Mouse (Mus musculus) MN1 (cell line): Measurements from ENCODE around the gene Zfp113.
A peak's percentile ranks its signal among the peaks of the same experiment; 100 is the strongest.
"Not testable (repeated sequence)": the region's sequence is repeated elsewhere in the genome, so short reads cannot be mapped to it uniquely, and the experiment has no call there.

Experiments
- DNase-seq: peaks from one replicate; pipeline ENCODE4 v3.0.0-alpha.2; 2016; ENCODE audit warnings: low spot score

Gene Zfp113

GRCm38 (mm10) chr5:138137935-138138549, 17.5 kb downstream of the Zfp113 start:
- peak; percentile 78 for DNase-seq

- no peak for DNase-seq
These were observed 18.3 kb downstream of the Zfp113 start for GRCm38 (mm10) chr5:138137257-138137656.

- DNase-seq: no peak
These were observed 23.0 kb downstream of the Zfp113 start for GRCm38 (mm10) chr5:138132425-138133064.

GRCm38 (mm10) chr5:138118041-138118440, 37.5 kb downstream of the Zfp113 start:
- DNase-seq: no peak

- DNase-seq: peak; percentile 46
These were observed 38.1 kb downstream of the Zfp113 start for GRCm38 (mm10) chr5:138117199-138118015.

- peak; percentile 95 for DNase-seq
These were observed 39.0 kb downstream of the Zfp113 start, which contains the start of gene Zscan21 for GRCm38 (mm10) chr5:138116255-138117198. TSS of gene Zscan21 (plus strand) at chr5:138116903.

- not testable (repeated sequence) for DNase-seq
These were observed 45.6 kb downstream of the Zfp113 start for GRCm38 (mm10) chr5:138109847-138110396.

- no peak for DNase-seq
These were observed 48.4 kb downstream of the Zfp113 start for GRCm38 (mm10) chr5:138107130-138107529.

- no peak for DNase-seq
These were observed 50.6 kb downstream of the Zfp113 start for GRCm38 (mm10) chr5:138104976-138105375.

GRCm38 (mm10) chr5:138094474-138094873, 61.1 kb downstream of the Zfp113 start:
- no peak for DNase-seq

- DNase-seq: no peak
These were observed 62.8 kb downstream of the Zfp113 start for GRCm38 (mm10) chr5:138092771-138093170.

GRCm38 (mm10) chr5:138090737-138091136, 64.8 kb downstream of the Zfp113 start:
- DNase-seq: no peak

GRCm38 (mm10) chr5:138090271-138090670, 65.3 kb downstream of the Zfp113 start:
- DNase-seq: no peak
